Mouse (Mus musculus): ENCODE results near the gene Nfia. TPM values are rescaled to one million over a fixed set of nuclear protein-coding genes. Genes with fewer than 3 reads are reported as not detected.

Nfia gene
- polyA plus RNA-seq, 1 experiment from 2014 or later, result 59.9 TPM

DNA sequence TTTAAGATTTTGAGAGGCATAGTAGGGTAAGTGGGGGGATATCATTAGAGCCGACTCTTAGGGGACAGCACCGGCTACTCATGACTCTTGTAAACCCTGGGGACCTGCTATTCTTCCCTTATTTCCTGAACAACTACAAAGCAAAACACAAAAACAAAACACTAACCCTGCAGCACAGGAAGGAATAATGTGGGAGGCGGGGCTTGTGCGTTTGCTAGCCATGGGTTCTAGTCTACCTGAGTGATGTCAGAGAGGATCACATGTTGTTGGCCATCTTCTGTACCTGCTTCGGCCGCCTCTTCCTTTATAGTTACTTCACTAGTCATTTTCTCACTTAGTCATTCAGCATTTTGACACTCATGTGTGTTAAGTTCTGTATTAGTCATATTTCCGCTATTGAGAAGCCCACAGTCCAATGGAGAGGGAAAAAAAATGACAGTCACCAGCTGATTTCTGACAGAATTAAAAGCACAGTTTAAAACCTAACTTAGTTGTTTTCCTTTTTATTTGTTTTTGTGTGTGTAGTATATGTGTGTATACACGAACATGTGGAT lies 88.3 kb downstream of the Nfia start:
- Histone ChIP-seq H3K4me1 (peaks cover 34% of the 10 kb centered on the region), H3K27ac (no peak overlapping the region), H3K4me2 (no peak overlapping the region), H3K27me3 (no peaks in the 10 kb centered on the region), H3K36me3 (no peaks in the 10 kb centered on the region), H3K9me3 (no peaks in the 10 kb centered on the region), H3K4me3 (no peak overlapping the region), H3K9ac (no peak overlapping the region)
- no peak for ATAC-seq (ENCODE audit: insufficient number of reproducible peaks, insufficient read depth, low FRiP score, low TSS enrichment, low read depth)
- 85% methylated on average over 8 of the region's 8 CpGs for WGBS

- H3K4me1 ChIP-seq, result peaks cover 23% of the 10 kb centered on the region
- no peak overlapping the region for H3K4me2 ChIP-seq
- H3K27ac ChIP-seq, result no peak overlapping the region
- H3K9me3 ChIP-seq, result no peaks in the 10 kb centered on the region
- 91% methylated on average over 6 of the region's 6 CpGs for WGBS
- H3K36me3 ChIP-seq, result no peaks in the 10 kb centered on the region
- no peak overlapping the region for H3K4me3 ChIP-seq
- H3K27me3 ChIP-seq, result no peaks in the 10 kb centered on the region
- no peak for ATAC-seq (ENCODE audit: insufficient number of reproducible peaks, insufficient read depth, low FRiP score, low TSS enrichment, low read depth)
- H3K9ac ChIP-seq, result no peak overlapping the region
These were observed 89.8 kb downstream of the Nfia start for GRCm38 (mm10) chr4:97862379-97862778.

DNA sequence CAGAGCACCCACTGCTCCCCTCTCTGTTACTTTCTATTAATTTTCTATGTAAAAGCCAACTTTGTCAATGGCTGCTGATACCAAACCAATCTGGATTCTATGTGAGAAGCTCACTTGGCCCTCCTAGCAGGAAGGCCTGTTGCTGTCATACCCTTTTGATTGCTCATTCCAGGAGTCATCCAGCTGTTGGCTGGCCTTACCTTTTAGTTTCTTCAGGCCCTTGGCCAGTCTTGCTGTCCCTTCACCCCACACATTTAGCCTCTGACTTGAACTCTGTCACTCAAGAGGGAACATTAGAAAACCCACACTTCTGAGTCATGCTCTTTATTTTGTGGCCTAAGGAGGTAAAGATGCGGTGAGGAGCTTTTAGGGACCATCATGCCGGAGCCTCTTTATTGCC lies 91.7 kb downstream of the Nfia start:
- Histone ChIP-seq H3K4me3 (no peak overlapping the region), H3K4me2 (no peak overlapping the region), H3K36me3 (no peaks in the 10 kb centered on the region), H3K9me3 (no peaks in the 10 kb centered on the region), H3K27ac (no peak overlapping the region), H3K4me1 (peaks cover 24% of the 10 kb centered on the region), H3K9ac (no peak overlapping the region), H3K27me3 (no peaks in the 10 kb centered on the region)
- 98% methylated on average over 2 of the region's 2 CpGs for WGBS
- ATAC-seq (ENCODE audit: insufficient number of reproducible peaks, insufficient read depth, low FRiP score, low TSS enrichment, low read depth), result no peak

- 68% methylated on average over 3 of the region's 3 CpGs for WGBS
- Histone ChIP-seq H3K4me2 (no peak overlapping the region), H3K4me1 (peaks cover 28% of the 10 kb centered on the region), H3K4me3 (no peak overlapping the region), H3K27ac (no peak overlapping the region), H3K9me3 (no peaks in the 10 kb centered on the region), H3K36me3 (no peaks in the 10 kb centered on the region), H3K9ac (no peak overlapping the region), H3K27me3 (no peaks in the 10 kb centered on the region)
- no peak for ATAC-seq (ENCODE audit: insufficient number of reproducible peaks, insufficient read depth, low FRiP score, low TSS enrichment, low read depth)
These were observed 92.9 kb downstream of the Nfia start for GRCm38 (mm10) chr4:97865410-97865953.

DNA sequence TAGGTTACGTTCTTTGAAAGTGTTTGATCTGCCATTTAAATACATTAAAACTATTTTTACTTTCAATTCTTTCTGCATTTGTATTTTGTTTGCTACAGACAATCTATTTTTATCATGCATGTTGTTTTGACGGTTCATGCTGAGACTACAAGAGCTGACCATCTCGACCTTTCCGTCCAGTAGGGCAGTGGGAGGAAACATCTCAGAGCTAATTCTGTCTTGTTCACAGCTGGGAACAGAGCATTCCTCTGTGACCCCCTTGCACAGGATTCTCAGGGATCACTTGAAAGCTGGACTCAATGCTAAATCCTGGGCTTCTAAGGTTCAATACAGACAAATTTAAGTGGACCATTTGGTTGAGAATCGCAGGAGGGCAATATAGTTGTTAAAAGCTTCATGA lies 93.9 kb downstream of the Nfia start:
- no peak overlapping the region for H3K4me3 ChIP-seq
- WGBS, result 55% methylated on average over 5 of the region's 5 CpGs

DNA sequence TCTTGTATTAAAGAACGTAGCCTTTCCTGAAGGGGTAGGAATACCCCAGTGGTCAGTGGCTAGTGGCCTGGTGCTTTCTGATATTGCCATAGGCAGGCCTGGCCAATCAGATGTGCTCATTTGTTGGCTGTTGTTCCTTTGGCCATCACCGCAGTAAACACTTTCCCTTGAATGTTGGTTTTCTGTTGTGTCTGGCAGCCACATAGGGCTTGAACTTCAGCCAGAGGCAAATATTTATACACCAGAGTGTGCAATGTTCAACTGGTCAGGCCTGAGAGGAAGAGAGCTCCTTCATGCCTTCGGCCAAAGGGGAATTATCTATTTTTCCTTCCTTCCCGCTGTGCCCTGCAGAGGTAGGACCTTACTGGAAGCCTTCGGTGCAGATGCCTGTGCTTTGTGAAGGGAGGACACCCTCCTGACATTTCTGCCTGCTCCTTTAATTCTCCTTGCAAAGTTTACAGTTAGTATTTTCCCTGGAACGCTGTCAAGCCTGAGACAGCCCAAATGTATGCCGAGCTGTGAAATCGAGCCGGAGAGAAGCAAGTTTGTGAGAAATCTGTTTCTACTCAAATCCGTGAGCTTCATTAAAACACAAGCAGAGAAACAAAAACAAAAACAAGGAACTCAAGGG lies 95.9 kb downstream of the Nfia start:
- no peaks in the 10 kb centered on the region for H3K36me3 ChIP-seq
- peak overlapping the region; percentile 57 for H3K4me2 ChIP-seq
- H3K27me3 ChIP-seq, result no peaks in the 10 kb centered on the region
- H3K27ac ChIP-seq, result peak overlapping the region; percentile 94
- 43% methylated on average over 10 of the region's 10 CpGs for WGBS
- 0 out of 2 replicates have a peak, but pooled peaks have one; percentile 18 for ATAC-seq (ENCODE audit: insufficient number of reproducible peaks, insufficient read depth, low FRiP score, low TSS enrichment, low read depth)
- peak overlapping the region; percentile 29 for H3K4me3 ChIP-seq
- peak overlapping the region; percentile 41 for H3K9ac ChIP-seq
- peaks cover 42% of the 10 kb centered on the region for H3K4me1 ChIP-seq
- no peaks in the 10 kb centered on the region for H3K9me3 ChIP-seq

More for the DNA sequence above, 93.9 kb downstream of the Nfia start:
- Histone ChIP-seq H3K27me3 (no peaks in the 10 kb centered on the region), H3K9ac (no peak overlapping the region), H3K9me3 (no peaks in the 10 kb centered on the region), H3K36me3 (no peaks in the 10 kb centered on the region), H3K27ac (no peak overlapping the region), H3K4me1 (peaks cover 33% of the 10 kb centered on the region), H3K4me2 (no peak overlapping the region)
- no peak for ATAC-seq (ENCODE audit: insufficient number of reproducible peaks, insufficient read depth, low FRiP score, low TSS enrichment, low read depth)

GRCm38 (mm10) chr4:97868938-97869440 lies 96.5 kb downstream of the Nfia start:
- Histone ChIP-seq H3K27ac (peak overlapping the region; percentile 94), H3K27me3 (no peaks in the 10 kb centered on the region), H3K4me2 (peak overlapping the region; percentile 57), H3K4me3 (peak overlapping the region; percentile 29), H3K36me3 (no peaks in the 10 kb centered on the region), H3K4me1 (peaks cover 42% of the 10 kb centered on the region), H3K9ac (peak overlapping the region; percentile 41), H3K9me3 (no peaks in the 10 kb centered on the region)
- WGBS, result 51% methylated on average over 27 of the region's 27 CpGs
- peak; percentile 87 for ATAC-seq (ENCODE audit: insufficient number of reproducible peaks, insufficient read depth, low FRiP score, low TSS enrichment, low read depth)

- Histone ChIP-seq H3K4me3 (peak overlapping the region; percentile 29), H3K36me3 (no peaks in the 10 kb centered on the region), H3K4me2 (peak overlapping the region; percentile 57), H3K9me3 (no peaks in the 10 kb centered on the region), H3K4me1 (peaks cover 42% of the 10 kb centered on the region), H3K27me3 (no peaks in the 10 kb centered on the region), H3K9ac (no peak overlapping the region), H3K27ac (peak overlapping the region; percentile 94)
- ATAC-seq (ENCODE audit: insufficient number of reproducible peaks, insufficient read depth, low FRiP score, low TSS enrichment, low read depth), result no peak
- 50% methylated on average over 7 of the region's 7 CpGs for WGBS
These were observed 96.9 kb downstream of the Nfia start for GRCm38 (mm10) chr4:97869451-97869850.

DNA sequence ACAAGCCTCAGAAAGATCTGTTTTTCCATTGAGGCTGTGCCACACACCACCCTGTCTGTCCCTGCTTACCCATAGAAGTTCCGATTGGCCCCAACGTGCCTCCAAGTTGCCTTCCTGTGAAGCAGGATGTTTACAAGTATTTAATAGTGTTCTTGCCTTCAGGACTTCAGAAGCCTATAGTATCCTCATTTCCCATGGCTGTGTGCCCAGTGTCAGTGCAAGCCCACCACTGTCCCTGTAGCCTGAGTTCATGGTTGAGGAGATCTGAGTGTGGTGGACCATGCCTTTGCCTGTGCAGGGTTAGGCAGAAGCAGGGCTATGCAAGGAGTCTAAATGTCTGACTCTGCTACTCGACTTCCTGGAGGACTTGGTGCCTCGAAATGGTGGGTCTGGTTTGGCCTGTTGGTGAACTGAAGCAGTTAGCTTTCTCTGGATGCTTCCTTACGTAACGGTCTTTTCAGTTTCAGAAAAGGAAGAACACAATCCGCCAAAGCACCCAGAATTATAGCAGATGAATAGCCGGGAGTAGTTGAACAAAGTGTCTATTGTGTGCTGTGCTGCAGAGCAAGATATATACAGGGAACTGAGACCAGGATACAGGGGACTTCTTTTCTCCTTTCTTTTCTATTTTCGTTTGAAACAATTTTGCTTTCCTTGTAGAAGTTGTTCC lies 99.4 kb downstream of the Nfia start:
- no peaks in the 10 kb centered on the region for H3K27me3 ChIP-seq
- H3K4me3 ChIP-seq, result no peak overlapping the region
- no peak overlapping the region for H3K27ac ChIP-seq
- 40% methylated on average over 9 of the region's 9 CpGs for WGBS
- no peak overlapping the region for H3K9ac ChIP-seq
- no peaks in the 10 kb centered on the region for H3K9me3 ChIP-seq
- no peaks in the 10 kb centered on the region for H3K36me3 ChIP-seq
- H3K4me1 ChIP-seq, result peaks cover 50% of the 10 kb centered on the region
- no peak overlapping the region for H3K4me2 ChIP-seq
- ATAC-seq (ENCODE audit: insufficient number of reproducible peaks, insufficient read depth, low FRiP score, low TSS enrichment, low read depth), result no peak

- Histone ChIP-seq H3K4me3 (no peak overlapping the region), H3K9me3 (no peaks in the 10 kb centered on the region), H3K27me3 (no peaks in the 10 kb centered on the region), H3K4me2 (no peak overlapping the region), H3K9ac (no peak overlapping the region), H3K4me1 (peaks cover 30% of the 10 kb centered on the region), H3K36me3 (no peaks in the 10 kb centered on the region), H3K27ac (no peak overlapping the region)
- 74% methylated on average over 3 of the region's 3 CpGs for WGBS
- ATAC-seq (ENCODE audit: insufficient number of reproducible peaks, insufficient read depth, low FRiP score, low TSS enrichment, low read depth), result no peak
These were observed 102.4 kb downstream of the Nfia start for GRCm38 (mm10) chr4:97874916-97875315.

GRCm38 (mm10) chr4:97875901-97876300 lies 103.4 kb downstream of the Nfia start:
- H3K4me1 ChIP-seq, result peaks cover 31% of the 10 kb centered on the region
- H3K27me3 ChIP-seq, result no peaks in the 10 kb centered on the region
- WGBS, result 59% methylated on average over 3 of the region's 3 CpGs
- H3K27ac ChIP-seq, result no peak overlapping the region
- no peaks in the 10 kb centered on the region for H3K9me3 ChIP-seq
- no peak overlapping the region for H3K4me3 ChIP-seq
- H3K9ac ChIP-seq, result no peak overlapping the region
- no peak overlapping the region for H3K4me2 ChIP-seq
- H3K36me3 ChIP-seq, result no peaks in the 10 kb centered on the region
- ATAC-seq (ENCODE audit: insufficient number of reproducible peaks, insufficient read depth, low FRiP score, low TSS enrichment, low read depth), result no peak
